Mouse (Mus musculus): ENCODE measurements around the gene Ly6f. TPM values are rescaled to one million over a fixed set of nuclear protein-coding genes. Genes with fewer than 3 reads are reported as not detected.
"Not testable (repeated sequence)": the region's sequence is repeated elsewhere in the genome, so short reads cannot be mapped to it uniquely, and the experiment has no call there.

Gene Ly6f
- polyA plus RNA-seq, 1 experiment from 2014 or later, result not detected

GRCm38 (mm10) chr15:75270169-75270568 lies 1.9 kb downstream of the Ly6f start:
- ATAC-seq, result no peak
- Histone ChIP-seq H3K36me3 (ENCODE audit: control insufficient read depth, insufficient read depth, low read length) (no peaks in the 10 kb centered on the region), H3K4me3 (ENCODE audit: low read length) (no peak overlapping the region), H3K27me3 (replicated peaks; ENCODE audit: control insufficient read depth, insufficient read depth, low read length) (no peaks in the 10 kb centered on the region), H3K9ac (ENCODE audit: low read depth, low read length) (no peak overlapping the region), H3K9me3 (ENCODE audit: control insufficient read depth, low read length) (no peaks in the 10 kb centered on the region), H3K27ac (ENCODE audit: low read depth, low read length) (no peak overlapping the region), H3K4me2 (ENCODE audit: low read length) (no peak overlapping the region), H3K4me1 (ENCODE audit: control insufficient read depth, insufficient read depth, low read depth, low read length) (no peaks in the 10 kb centered on the region)

GRCm38 (mm10) chr15:75270691-75271362 lies 2.6 kb downstream of the Ly6f start:
- 84% methylated on average over 3 of the region's 3 CpGs for WGBS

GRCm38 (mm10) chr15:75271426-75271825 lies 3.2 kb downstream of the Ly6f start:
- Histone ChIP-seq H3K36me3 (ENCODE audit: control insufficient read depth, insufficient read depth, low read length) (no peaks in the 10 kb centered on the region), H3K4me3 (ENCODE audit: low read length) (no peak overlapping the region), H3K27me3 (replicated peaks; ENCODE audit: control insufficient read depth, insufficient read depth, low read length) (no peaks in the 10 kb centered on the region), H3K9ac (ENCODE audit: low read depth, low read length) (no peak overlapping the region), H3K4me1 (ENCODE audit: control insufficient read depth, insufficient read depth, low read depth, low read length) (no peaks in the 10 kb centered on the region), H3K9me3 (ENCODE audit: control insufficient read depth, low read length) (no peaks in the 10 kb centered on the region), H3K27ac (ENCODE audit: low read depth, low read length) (no peak overlapping the region), H3K4me2 (ENCODE audit: low read length) (no peak overlapping the region)
- ATAC-seq, result no peak
- WGBS, result 75% methylated on average over 1 of the region's 1 CpGs

More at GRCm38 (mm10) chr15:75270691-75271362, 2.6 kb downstream of the Ly6f start:
- no peak overlapping the region for H3K4me3 ChIP-seq (ENCODE audit: low read length)
- no peak overlapping the region for H3K4me2 ChIP-seq (ENCODE audit: low read length)
- H3K27ac ChIP-seq (ENCODE audit: low read depth, low read length), result no peak overlapping the region
- no peaks in the 10 kb centered on the region for H3K4me1 ChIP-seq (ENCODE audit: control insufficient read depth, insufficient read depth, low read depth, low read length)
- no peak for ATAC-seq
- no peaks in the 10 kb centered on the region for H3K36me3 ChIP-seq (ENCODE audit: control insufficient read depth, insufficient read depth, low read length)
- H3K9me3 ChIP-seq (ENCODE audit: control insufficient read depth, low read length), result no peaks in the 10 kb centered on the region
- H3K9ac ChIP-seq (ENCODE audit: low read depth, low read length), result no peak overlapping the region
- H3K27me3 ChIP-seq (replicated peaks; ENCODE audit: control insufficient read depth, insufficient read depth, low read length), result no peaks in the 10 kb centered on the region

- WGBS, result 74% methylated on average over 3 of the region's 3 CpGs
- Histone ChIP-seq H3K9ac (ENCODE audit: low read depth, low read length) (no peak overlapping the region), H3K36me3 (ENCODE audit: control insufficient read depth, insufficient read depth, low read length) (no peaks in the 10 kb centered on the region), H3K4me2 (ENCODE audit: low read length) (no peak overlapping the region), H3K4me1 (ENCODE audit: control insufficient read depth, insufficient read depth, low read depth, low read length) (no peaks in the 10 kb centered on the region), H3K27me3 (replicated peaks; ENCODE audit: control insufficient read depth, insufficient read depth, low read length) (no peaks in the 10 kb centered on the region), H3K9me3 (ENCODE audit: control insufficient read depth, low read length) (no peaks in the 10 kb centered on the region), H3K4me3 (ENCODE audit: low read length) (no peak overlapping the region), H3K27ac (ENCODE audit: low read depth, low read length) (no peak overlapping the region)
- no peak for ATAC-seq
Observed at GRCm38 (mm10) chr15:75271891-75272290, 3.7 kb downstream of the Ly6f start.

- H3K9ac ChIP-seq (ENCODE audit: low read depth, low read length); H3K27ac ChIP-seq (ENCODE audit: low read depth, low read length); H3K9me3 ChIP-seq (ENCODE audit: control insufficient read depth, low read length); H3K27me3 ChIP-seq (replicated peaks; ENCODE audit: control insufficient read depth, insufficient read depth, low read length); H3K4me1 ChIP-seq (ENCODE audit: control insufficient read depth, insufficient read depth, low read depth, low read length); H3K4me2 ChIP-seq (ENCODE audit: low read length); ATAC-seq; H3K4me3 ChIP-seq (ENCODE audit: low read length); H3K36me3 ChIP-seq (ENCODE audit: control insufficient read depth, insufficient read depth, low read length): not testable (repeated sequence)
- WGBS, result 74% methylated on average over 5 of the region's 5 CpGs
Observed at GRCm38 (mm10) chr15:75281991-75282390, 13.8 kb downstream of the Ly6f start.

- not testable (repeated sequence) for H3K9me3 ChIP-seq (ENCODE audit: control insufficient read depth, low read length); H3K9ac ChIP-seq (ENCODE audit: low read depth, low read length); ATAC-seq; H3K27me3 ChIP-seq (replicated peaks; ENCODE audit: control insufficient read depth, insufficient read depth, low read length); H3K4me2 ChIP-seq (ENCODE audit: low read length); H3K4me3 ChIP-seq (ENCODE audit: low read length); H3K4me1 ChIP-seq (ENCODE audit: control insufficient read depth, insufficient read depth, low read depth, low read length); H3K27ac ChIP-seq (ENCODE audit: low read depth, low read length); H3K36me3 ChIP-seq (ENCODE audit: control insufficient read depth, insufficient read depth, low read length)
- 89% methylated on average over 4 of the region's 4 CpGs for WGBS
Observed at GRCm38 (mm10) chr15:75286512-75286911, 18.3 kb downstream of the Ly6f start.

GRCm38 (mm10) chr15:75292377-75292776 lies 24.2 kb downstream of the Ly6f start:
- Histone ChIP-seq H3K9me3 (ENCODE audit: control insufficient read depth, low read length) (no peaks in the 10 kb centered on the region), H3K9ac (ENCODE audit: low read depth, low read length) (no peak overlapping the region), H3K4me2 (ENCODE audit: low read length) (no peak overlapping the region), H3K4me3 (ENCODE audit: low read length) (no peak overlapping the region), H3K4me1 (ENCODE audit: control insufficient read depth, insufficient read depth, low read depth, low read length) (no peaks in the 10 kb centered on the region), H3K27ac (ENCODE audit: low read depth, low read length) (no peak overlapping the region), H3K27me3 (replicated peaks; ENCODE audit: control insufficient read depth, insufficient read depth, low read length) (no peaks in the 10 kb centered on the region), H3K36me3 (ENCODE audit: control insufficient read depth, insufficient read depth, low read length) (no peaks in the 10 kb centered on the region)
- 85% methylated on average over 1 of the region's 1 CpGs for WGBS
- ATAC-seq, result no peak

- 89% methylated on average over 7 of the region's 7 CpGs for WGBS
- H3K9ac ChIP-seq (ENCODE audit: low read depth, low read length), result no peak overlapping the region
- no peaks in the 10 kb centered on the region for H3K27me3 ChIP-seq (replicated peaks; ENCODE audit: control insufficient read depth, insufficient read depth, low read length)
- H3K9me3 ChIP-seq (ENCODE audit: control insufficient read depth, low read length), result no peaks in the 10 kb centered on the region
- H3K4me2 ChIP-seq (ENCODE audit: low read length), result no peak overlapping the region
- H3K36me3 ChIP-seq (ENCODE audit: control insufficient read depth, insufficient read depth, low read length), result no peaks in the 10 kb centered on the region
- H3K27ac ChIP-seq (ENCODE audit: low read depth, low read length), result no peak overlapping the region
- no peak for ATAC-seq
- H3K4me3 ChIP-seq (ENCODE audit: low read length), result no peak overlapping the region
- no peaks in the 10 kb centered on the region for H3K4me1 ChIP-seq (ENCODE audit: control insufficient read depth, insufficient read depth, low read depth, low read length)
Observed at GRCm38 (mm10) chr15:75293873-75294385, 25.7 kb downstream of the Ly6f start.

GRCm38 (mm10) chr15:75306101-75306500 lies 37.9 kb downstream of the Ly6f start:
- H3K4me1 ChIP-seq (ENCODE audit: control insufficient read depth, insufficient read depth, low read depth, low read length), result no peaks in the 10 kb centered on the region
- H3K9me3 ChIP-seq (ENCODE audit: control insufficient read depth, low read length), result no peaks in the 10 kb centered on the region; the same call in 1 of the 2 replicates
- no peaks in the 10 kb centered on the region for H3K36me3 ChIP-seq (ENCODE audit: control insufficient read depth, insufficient read depth, low read length)
- no peak overlapping the region for H3K27ac ChIP-seq (ENCODE audit: low read depth, low read length)
- H3K4me2 ChIP-seq (ENCODE audit: low read length), result no peak overlapping the region
- H3K9ac ChIP-seq (ENCODE audit: low read depth, low read length), result no peak overlapping the region
- ATAC-seq, result no peak
- WGBS, result 48% methylated on average over 1 of the region's 1 CpGs
- no peaks in the 10 kb centered on the region for H3K27me3 ChIP-seq (replicated peaks; ENCODE audit: control insufficient read depth, insufficient read depth, low read length)
- no peak overlapping the region for H3K4me3 ChIP-seq (ENCODE audit: low read length)

Measured in hindbrain, embryonic 16.5 days (tissue).